Mouse (Mus musculus): ENCODE results near the gene Zdhhc18. TPM values are rescaled to one million over a fixed set of nuclear protein-coding genes. Genes with fewer than 3 reads are reported as not detected.

Gene Zdhhc18
- polyA plus RNA-seq, 1 experiment from 2014 or later = 4.3 TPM

GRCm38 (mm10) chr4:133570066-133570466, 79.9 kb downstream of the Zdhhc18 start:
- Histone ChIP-seq H3K4me2 (ENCODE audit: low read depth, low read length) (no peak overlapping the region), H3K36me3 (ENCODE audit: control insufficient read depth, insufficient read depth, low read length) (no peaks in the 10 kb centered on the region), H3K9me3 (ENCODE audit: control insufficient read depth, low read length) (no peaks in the 10 kb centered on the region), H3K4me1 (ENCODE audit: control insufficient read depth, insufficient read depth, low read length) (0 out of 2 replicates have a peak, but pooled peaks cover under 1% of the 10 kb centered on the region), H3K9ac (replicated peaks; ENCODE audit: low read depth, low read length) (no peak overlapping the region), H3K27me3 (ENCODE audit: control insufficient read depth, insufficient read depth, low read length) (no peaks in the 10 kb centered on the region), H3K27ac (ENCODE audit: low read depth, low read length) (no peak overlapping the region), H3K4me3 (ENCODE audit: low read depth, low read length) (no peak overlapping the region)
- no peak for ATAC-seq (ENCODE audit: low read depth)
- 63% methylated on average over 10 of the region's 10 CpGs for WGBS

- Histone ChIP-seq H3K4me1 (ENCODE audit: control insufficient read depth, insufficient read depth, low read length) (no peaks in the 10 kb centered on the region), H3K27me3 (ENCODE audit: control insufficient read depth, insufficient read depth, low read length) (no peaks in the 10 kb centered on the region), H3K9ac (replicated peaks; ENCODE audit: low read depth, low read length) (no peak overlapping the region), H3K36me3 (ENCODE audit: control insufficient read depth, insufficient read depth, low read length) (no peaks in the 10 kb centered on the region), H3K4me3 (ENCODE audit: low read depth, low read length) (no peak overlapping the region), H3K4me2 (ENCODE audit: low read depth, low read length) (no peak overlapping the region), H3K27ac (ENCODE audit: low read depth, low read length) (no peak overlapping the region), H3K9me3 (ENCODE audit: control insufficient read depth, low read length) (no peaks in the 10 kb centered on the region)
- 79% methylated on average over 10 of the region's 10 CpGs for WGBS
- no peak for ATAC-seq (ENCODE audit: low read depth)
Measured at GRCm38 (mm10) chr4:133569291-133570065, 80.5 kb downstream of the Zdhhc18 start.

- Histone ChIP-seq H3K27ac (ENCODE audit: low read depth, low read length) (no peak overlapping the region), H3K36me3 (ENCODE audit: control insufficient read depth, insufficient read depth, low read length) (no peaks in the 10 kb centered on the region), H3K4me1 (ENCODE audit: control insufficient read depth, insufficient read depth, low read length) (no peaks in the 10 kb centered on the region), H3K4me2 (ENCODE audit: low read depth, low read length) (no peak overlapping the region), H3K4me3 (ENCODE audit: low read depth, low read length) (no peak overlapping the region), H3K27me3 (ENCODE audit: control insufficient read depth, insufficient read depth, low read length) (no peaks in the 10 kb centered on the region), H3K9ac (replicated peaks; ENCODE audit: low read depth, low read length) (no peak overlapping the region), H3K9me3 (ENCODE audit: control insufficient read depth, low read length) (no peaks in the 10 kb centered on the region)
- WGBS = 25% methylated on average over 8 of the region's 8 CpGs
- no peak for ATAC-seq (ENCODE audit: low read depth)
Measured at GRCm38 (mm10) chr4:133567251-133567650, 82.7 kb downstream of the Zdhhc18 start.

GRCm38 (mm10) chr4:133563123-133563571, 86.8 kb downstream of the Zdhhc18 start:
- 72% methylated on average over 11 of the region's 11 CpGs for WGBS
- Histone ChIP-seq H3K9me3 (ENCODE audit: control insufficient read depth, low read length) (no peaks in the 10 kb centered on the region), H3K4me2 (ENCODE audit: low read depth, low read length) (no peak overlapping the region), H3K4me3 (ENCODE audit: low read depth, low read length) (no peak overlapping the region), H3K27ac (ENCODE audit: low read depth, low read length) (no peak overlapping the region), H3K9ac (replicated peaks; ENCODE audit: low read depth, low read length) (no peak overlapping the region), H3K36me3 (ENCODE audit: control insufficient read depth, insufficient read depth, low read length) (no peaks in the 10 kb centered on the region), H3K4me1 (ENCODE audit: control insufficient read depth, insufficient read depth, low read length) (no peaks in the 10 kb centered on the region), H3K27me3 (ENCODE audit: control insufficient read depth, insufficient read depth, low read length) (no peaks in the 10 kb centered on the region)
- no peak for ATAC-seq (ENCODE audit: low read depth)

- Histone ChIP-seq H3K4me1 (ENCODE audit: control insufficient read depth, insufficient read depth, low read length) (no peaks in the 10 kb centered on the region), H3K9ac (replicated peaks; ENCODE audit: low read depth, low read length) (no peak overlapping the region), H3K27me3 (ENCODE audit: control insufficient read depth, insufficient read depth, low read length) (no peaks in the 10 kb centered on the region), H3K9me3 (ENCODE audit: control insufficient read depth, low read length) (no peaks in the 10 kb centered on the region), H3K4me3 (ENCODE audit: low read depth, low read length) (no peak overlapping the region), H3K27ac (ENCODE audit: low read depth, low read length) (no peak overlapping the region), H3K4me2 (ENCODE audit: low read depth, low read length) (no peak overlapping the region), H3K36me3 (ENCODE audit: control insufficient read depth, insufficient read depth, low read length) (no peaks in the 10 kb centered on the region)
- 43% methylated on average over 4 of the region's 4 CpGs for WGBS
- no peak for ATAC-seq (ENCODE audit: low read depth)
Measured at GRCm38 (mm10) chr4:133561622-133562021, 88.3 kb downstream of the Zdhhc18 start.

- no peak for ATAC-seq (ENCODE audit: low read depth)
- whole genome bisulfite sequencing = 84% methylated on average over 4 of the region's 4 CpGs
- H3K27ac ChIP-seq (ENCODE audit: low read depth, low read length) = no peak overlapping the region
- H3K27me3 ChIP-seq (ENCODE audit: control insufficient read depth, insufficient read depth, low read length) = no peaks in the 10 kb centered on the region
- no peaks in the 10 kb centered on the region for H3K36me3 ChIP-seq (ENCODE audit: control insufficient read depth, insufficient read depth, low read length)
- H3K4me1 ChIP-seq (ENCODE audit: control insufficient read depth, insufficient read depth, low read length) = no peaks in the 10 kb centered on the region
- H3K9me3 ChIP-seq (ENCODE audit: control insufficient read depth, low read length) = no peaks in the 10 kb centered on the region
- no peak overlapping the region for H3K4me3 ChIP-seq (ENCODE audit: low read depth, low read length)
- H3K4me2 ChIP-seq (ENCODE audit: low read depth, low read length) = no peak overlapping the region
- H3K9ac ChIP-seq (replicated peaks; ENCODE audit: low read depth, low read length) = no peak overlapping the region
Measured at GRCm38 (mm10) chr4:133559846-133560245, 90.1 kb downstream of the Zdhhc18 start.

GRCm38 (mm10) chr4:133557041-133557717, 92.8 kb downstream of the Zdhhc18 start:
- H3K4me3 ChIP-seq (ENCODE audit: low read depth, low read length) = no peak overlapping the region
- no peaks in the 10 kb centered on the region for H3K9me3 ChIP-seq (ENCODE audit: control insufficient read depth, low read length)
- WGBS = 27% methylated on average over 10 of the region's 10 CpGs

More at GRCm38 (mm10) chr4:133557041-133557717, 92.8 kb downstream of the Zdhhc18 start:
- Histone ChIP-seq H3K27me3 (ENCODE audit: control insufficient read depth, insufficient read depth, low read length) (no peaks in the 10 kb centered on the region), H3K36me3 (ENCODE audit: control insufficient read depth, insufficient read depth, low read length) (no peaks in the 10 kb centered on the region), H3K4me2 (ENCODE audit: low read depth, low read length) (no peak overlapping the region), H3K4me1 (ENCODE audit: control insufficient read depth, insufficient read depth, low read length) (no peaks in the 10 kb centered on the region), H3K9ac (replicated peaks; ENCODE audit: low read depth, low read length) (no peak overlapping the region), H3K27ac (ENCODE audit: low read depth, low read length) (no peak overlapping the region)
- ATAC-seq (ENCODE audit: low read depth) = no peak
